Mouse (Mus musculus): ENCODE measurements around the gene Hmgb2.
A peak's percentile ranks its signal among the peaks of the same experiment; 100 is the strongest.
"Not testable (repeated sequence)": the region's sequence is repeated elsewhere in the genome, so short reads cannot be mapped to it uniquely, and the experiment has no call there.

The Hmgb2 gene

DNA sequence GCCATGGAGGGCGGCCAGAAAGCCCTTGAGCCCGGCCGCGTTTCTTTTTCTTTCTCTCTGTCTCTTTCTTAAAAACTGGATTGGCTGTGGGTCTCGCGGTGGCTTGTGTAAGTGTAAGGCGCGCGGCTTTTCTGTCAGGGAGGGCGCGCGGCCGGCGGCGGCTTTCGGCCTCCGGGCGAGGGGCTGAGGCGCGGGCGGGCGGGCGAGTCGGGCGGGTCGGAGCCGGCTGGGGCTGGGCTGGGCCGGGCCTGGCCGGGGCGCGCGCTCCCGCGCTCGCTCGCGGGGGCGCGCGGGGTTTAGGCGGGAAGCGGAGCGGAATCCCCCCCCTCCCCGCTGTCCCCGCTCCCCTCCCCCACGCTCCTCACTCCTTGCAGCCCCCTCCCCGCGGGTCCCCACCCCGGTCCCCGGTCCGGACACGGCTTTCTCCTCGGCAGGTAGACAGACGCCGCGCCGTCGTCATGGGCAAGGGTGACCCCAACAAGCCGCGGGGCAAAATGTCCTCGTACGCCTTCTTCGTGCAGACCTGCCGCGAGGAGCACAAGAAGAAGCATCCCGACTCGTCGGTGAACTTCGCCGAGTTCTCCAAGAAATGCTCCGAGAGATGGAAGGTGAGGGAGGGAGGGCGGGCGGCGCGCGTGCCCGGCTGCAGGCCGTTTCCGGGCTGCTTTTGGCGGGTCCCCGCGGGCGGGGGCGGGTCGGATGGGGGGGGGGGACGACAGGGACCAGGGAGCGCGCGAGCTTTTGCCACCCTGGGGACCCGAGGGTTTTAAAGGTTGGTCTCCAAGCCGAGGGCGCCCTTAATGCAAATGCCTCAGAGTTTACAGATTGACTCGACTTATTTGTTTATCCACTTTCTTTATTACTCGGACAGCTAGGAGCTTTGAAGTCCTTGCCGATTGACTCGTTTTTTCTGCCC lies 692 bp downstream of the Hmgb2 start:
- peak; percentile 22 for DNase-seq

DNA sequence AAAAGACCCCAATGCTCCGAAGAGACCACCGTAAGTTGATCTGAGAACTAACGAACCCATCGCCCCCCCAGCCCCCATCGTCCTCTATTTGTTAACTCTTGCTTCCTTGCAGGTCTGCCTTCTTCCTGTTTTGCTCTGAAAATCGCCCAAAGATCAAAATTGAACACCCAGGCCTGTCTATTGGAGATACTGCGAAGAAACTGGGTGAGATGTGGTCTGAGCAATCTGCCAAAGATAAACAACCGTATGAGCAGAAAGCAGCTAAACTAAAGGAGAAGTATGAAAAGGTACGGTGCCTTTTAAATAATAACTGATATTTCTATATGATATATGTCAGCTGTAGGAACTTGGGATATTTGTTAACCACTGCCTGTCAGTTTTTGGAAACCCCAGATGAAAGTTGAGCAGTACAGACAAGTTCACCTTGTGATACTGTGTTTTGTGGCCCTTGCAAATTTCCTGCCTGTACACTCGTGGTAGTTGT lies 1.5 kb downstream of the Hmgb2 start:
- not testable (repeated sequence) for DNase-seq

DNA sequence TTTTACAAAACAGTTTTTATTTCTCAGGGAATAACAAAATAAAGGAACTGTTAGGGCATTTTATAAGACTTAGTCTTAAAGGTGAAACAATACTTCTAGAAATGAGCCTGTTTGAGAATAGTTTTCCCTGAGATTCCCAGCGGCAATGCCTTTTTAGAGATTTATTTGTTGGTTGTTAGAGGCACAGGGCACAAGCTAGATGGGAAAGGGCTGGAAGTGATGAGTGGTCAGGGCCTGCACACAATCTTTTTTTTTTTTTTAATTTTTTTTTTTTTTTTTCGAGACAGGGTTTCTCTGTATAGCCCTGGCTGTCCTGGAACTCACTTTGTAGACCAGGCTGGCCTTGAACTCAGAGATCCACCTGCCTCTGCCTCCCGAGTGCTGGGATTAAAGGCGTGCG lies 5.0 kb downstream of the Hmgb2 start:
- DNase-seq, result not testable (repeated sequence)

DNA sequence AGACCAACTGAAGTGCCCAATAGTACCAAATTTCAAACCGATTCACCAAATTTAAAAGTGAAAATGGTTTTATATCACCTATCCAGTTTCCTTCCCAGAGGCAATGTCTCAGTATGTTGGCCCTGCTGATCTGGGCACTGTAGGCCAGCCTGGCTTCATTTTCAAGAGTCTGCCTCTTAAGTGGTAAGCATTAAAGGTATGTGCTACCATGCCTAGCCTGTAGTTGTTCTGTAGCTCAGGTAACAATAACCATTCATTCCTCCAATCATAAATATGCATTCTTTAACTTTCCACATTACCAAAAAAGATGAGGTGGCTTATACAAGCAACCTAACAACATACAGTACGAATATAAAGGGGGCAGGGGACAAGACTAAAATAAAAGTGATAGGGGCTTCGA lies 6.0 kb downstream of the Hmgb2 start:
- DNase-seq, result no peak

DNA sequence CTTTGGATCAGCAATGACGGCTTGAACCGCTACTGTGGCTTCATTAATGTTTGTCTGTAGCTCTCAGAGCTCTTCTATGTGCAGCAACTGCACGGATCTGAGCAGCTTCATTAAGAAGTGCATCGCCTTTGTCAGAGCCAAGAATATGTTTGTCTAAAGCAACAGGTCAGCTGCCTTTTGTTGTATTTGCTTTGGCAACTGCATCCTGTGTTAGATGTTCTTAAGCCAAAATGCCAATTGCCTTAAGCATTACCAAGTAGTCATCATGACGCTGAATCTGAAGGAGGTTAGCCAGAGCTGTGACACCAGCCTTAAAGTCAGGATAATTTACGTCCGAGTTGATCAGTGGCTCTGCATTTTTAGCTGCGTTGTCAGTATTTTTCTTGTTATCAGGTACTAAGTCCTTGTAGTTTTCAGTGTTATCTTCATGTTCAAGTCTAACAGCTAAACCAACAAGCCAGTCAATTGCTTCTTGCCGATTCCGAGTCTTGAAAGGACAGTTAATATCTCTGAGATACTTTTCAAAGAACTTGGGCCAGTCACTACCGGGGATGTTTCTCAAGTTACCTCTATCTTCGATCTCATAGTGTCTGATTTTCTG lies 8.6 kb downstream of the Hmgb2 start:
- no peak for DNase-seq

DNA sequence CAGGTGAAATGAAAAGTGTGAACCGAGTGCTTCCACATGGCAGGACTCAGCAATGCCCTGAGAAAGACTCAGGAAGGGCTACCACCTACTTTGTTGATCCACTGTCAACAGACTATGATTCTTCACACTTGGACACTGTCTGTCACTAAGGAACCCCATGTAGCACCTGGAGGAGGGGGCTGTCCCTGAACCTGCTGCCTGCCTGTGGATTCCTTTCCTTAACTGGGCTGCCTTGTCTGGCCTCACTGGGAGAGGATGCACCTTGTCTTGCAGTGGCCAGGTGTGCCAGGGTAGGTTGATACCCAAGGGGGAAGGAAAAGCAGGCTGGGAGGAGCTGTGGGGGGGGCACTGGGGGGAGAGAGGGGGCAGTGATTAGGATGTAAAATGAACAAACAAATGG lies 16.3 kb downstream of the Hmgb2 start:
- DNase-seq, result no peak

DNA sequence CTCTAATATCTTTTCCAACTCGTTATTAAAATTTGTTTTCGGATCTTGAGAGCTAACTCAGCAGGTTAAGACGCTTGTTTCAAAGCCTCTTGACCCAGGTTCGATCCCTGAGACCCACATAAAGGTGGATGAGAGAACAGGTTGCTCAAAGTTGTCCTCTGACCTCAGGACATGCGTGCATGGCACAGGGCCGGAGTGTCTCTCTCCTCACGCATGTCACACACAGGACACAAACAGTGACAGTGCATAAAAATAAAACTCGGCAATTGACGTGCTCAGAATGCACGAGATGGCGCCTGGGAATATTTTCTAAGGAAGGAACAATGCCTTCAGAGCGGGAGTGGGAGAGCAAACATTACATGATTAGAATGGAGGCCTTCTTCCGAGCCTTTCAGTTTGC lies 18.5 kb downstream of the Hmgb2 start:
- DNase-seq, result no peak

DNA sequence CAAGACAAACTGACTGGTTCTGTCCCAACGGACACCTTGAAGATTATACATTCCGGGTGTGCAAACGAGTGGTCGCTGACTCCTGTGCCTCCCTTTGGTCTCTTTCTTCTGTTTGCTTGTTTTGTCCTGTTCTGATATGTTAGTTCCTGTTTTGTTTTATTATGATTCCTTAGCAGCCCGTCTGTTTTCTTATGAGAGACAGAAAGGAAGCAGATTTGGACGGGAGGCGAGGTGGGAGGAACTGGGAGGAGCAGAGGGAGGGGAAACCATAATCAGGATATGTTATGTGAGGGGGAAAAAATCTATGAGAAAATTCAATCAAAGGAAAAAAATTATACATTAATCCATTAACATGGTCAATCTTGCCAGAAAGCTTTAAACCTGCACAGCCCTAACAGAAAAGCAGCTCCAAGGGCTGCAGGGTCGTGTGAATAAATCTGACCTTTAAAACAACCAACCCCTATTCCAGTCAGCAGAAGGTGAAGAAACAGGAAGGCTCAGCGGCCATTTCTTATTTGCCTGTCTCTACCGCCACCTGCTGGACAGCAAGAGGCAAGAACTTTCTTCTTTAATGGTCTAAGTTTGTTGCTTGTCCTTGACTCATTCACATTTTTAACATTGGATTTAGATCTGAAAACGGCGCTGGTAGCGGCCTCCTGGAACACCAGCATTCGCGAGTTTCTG lies 19.1 kb downstream of the Hmgb2 start:
- peak; percentile 86 for DNase-seq

DNA sequence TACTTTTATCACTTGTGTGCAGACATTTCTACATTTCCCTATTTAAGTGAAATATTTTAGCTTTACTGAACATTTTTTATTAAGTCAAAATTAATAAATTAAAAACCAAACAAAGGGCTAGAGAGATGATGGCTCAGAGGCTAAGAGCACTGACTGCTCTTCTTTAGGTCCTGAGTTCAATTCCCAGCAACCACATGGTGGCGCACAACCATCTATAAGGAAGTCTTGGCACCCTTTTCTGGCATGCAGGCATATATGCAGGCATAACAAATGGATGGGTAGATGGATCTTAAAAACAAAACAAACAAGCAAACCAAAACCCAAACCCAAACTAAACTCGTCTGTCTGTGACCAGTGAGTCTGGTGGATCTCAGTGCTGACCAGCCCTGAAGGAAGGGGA lies 20.5 kb downstream of the Hmgb2 start:
- no peak for DNase-seq

DNA sequence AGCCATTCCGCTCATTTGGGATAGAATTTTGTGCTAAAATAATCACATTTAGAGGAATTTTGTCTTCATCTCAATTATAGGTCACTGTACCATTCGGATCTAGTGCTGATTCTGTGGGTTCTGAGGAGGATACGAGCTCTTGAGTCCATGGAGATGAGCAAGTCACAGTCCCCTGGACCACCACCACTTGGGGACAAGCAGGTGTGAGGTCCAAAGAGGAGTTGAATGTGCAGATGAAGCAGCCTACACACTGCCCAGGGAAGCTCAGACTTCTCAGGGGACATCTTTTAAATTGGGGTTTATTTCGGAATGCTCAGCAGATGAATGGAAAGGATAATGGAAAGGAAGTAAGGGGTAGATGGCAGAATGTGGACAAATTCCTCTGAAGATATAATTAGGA lies 21.4 kb downstream of the Hmgb2 start:
- no peak for DNase-seq

DNA sequence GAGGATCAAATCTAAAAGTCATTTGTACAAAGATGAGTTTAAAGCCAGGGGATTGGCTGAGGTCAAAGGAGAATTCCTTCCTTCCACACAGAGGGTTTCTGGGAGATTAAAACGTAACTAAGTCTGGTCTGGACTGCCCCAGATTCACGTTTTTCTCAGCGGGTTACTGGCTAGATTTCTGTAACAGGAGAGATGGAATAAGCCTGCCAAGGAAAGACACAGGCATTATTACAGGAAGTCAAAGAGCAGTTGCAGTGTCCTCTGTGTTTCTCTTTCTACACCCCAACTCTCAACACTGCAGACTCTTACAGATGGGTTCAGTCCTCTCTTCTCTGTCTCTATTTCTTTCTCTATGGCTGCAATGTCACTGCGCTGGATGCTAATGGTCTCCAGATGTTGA lies 22.8 kb downstream of the Hmgb2 start:
- no peak for DNase-seq

DNA sequence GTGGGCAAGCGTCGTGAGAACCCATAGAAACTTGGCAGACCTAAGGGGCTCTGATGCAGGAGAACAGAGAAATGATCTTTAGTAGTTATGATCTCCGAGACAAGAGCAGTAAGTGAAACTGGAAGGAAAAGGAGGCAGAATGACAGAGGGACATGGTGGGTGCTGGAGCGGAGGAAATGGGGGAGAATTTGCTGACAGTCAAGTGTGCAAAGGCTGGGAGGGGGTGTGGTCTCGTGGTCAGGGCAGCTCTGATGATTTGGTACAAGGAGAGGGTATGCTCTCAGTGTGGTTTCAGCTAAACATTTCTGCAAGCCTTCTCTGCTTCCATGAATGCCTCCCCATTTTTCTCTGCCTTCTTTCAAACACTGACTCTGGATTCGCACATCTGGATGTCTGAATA lies 24.5 kb downstream of the Hmgb2 start:
- no peak for DNase-seq

DNA sequence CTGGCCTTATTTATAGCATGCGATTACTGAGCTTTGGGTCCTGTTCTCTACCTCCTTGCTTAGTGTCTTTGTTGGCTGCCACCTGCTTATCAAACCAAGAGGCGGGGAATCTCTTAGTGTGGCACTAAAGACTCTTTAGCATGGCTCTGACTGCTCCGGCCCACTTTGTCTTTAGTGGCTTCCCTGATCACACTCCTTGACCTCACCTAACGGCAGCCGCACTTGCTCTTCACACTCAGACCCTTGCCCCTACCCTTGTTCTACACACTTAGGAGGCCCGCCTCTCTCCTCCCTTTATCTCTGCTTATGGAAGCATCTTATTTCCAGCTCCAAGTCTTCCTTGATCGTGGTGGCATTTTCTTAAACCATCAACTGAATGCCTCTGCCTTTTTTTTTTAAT lies 26.9 kb downstream of the Hmgb2 start:
- DNase-seq, result no peak

DNA sequence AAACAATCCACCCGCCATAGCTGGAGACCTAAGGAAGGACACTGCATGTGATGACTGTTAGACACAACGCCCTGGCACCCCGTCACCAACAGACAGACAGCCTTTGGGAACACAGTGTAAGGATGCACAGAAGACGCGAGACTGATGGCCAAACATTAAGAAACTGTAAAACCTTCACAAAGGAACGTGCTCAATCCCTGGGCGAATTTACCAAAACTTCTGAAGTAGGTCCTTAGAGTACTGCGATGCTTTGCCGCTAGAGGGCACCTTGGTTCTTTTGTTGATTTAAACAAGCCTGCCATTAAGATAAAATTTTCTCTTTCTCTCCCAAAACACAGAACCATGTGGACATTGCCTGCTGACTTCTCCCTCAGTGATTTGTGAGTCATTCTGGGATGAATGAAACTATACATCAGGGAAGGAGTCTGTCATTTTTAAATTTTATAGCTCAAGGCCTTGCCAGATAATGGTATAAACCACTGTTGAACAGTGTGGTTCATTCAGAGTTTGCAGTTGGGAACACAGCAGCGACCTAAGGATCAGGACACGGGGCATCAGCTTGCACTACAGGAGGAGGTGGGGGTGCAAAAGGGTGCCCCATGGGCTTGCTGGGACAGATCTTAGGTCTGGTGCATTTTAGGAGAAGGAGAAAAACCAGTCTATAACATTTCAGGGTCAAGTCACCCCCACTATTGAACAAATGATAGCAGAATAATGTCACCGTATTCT lies 28.6 kb downstream of the Hmgb2 start:
- DNase-seq, result peak; percentile 67

DNA sequence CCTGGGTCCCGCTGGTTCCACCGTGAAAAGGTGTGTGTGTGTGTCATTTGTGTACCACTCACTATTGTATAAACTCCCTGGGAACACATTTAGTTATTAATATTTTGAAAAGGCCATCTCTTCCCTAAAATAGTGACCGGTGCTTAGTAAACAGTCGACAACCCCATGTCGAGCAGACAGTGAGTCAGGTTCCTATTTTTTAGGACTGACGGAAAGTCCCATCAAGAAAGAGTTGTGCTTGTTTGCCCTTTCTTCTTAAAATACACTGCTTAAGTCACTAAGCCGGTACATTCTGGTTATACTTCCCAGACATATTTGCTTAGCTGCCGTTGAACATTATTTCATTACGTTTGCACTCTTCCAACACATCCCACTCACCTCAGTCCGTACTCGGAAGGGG lies 29.2 kb downstream of the Hmgb2 start:
- no peak for DNase-seq

DNA sequence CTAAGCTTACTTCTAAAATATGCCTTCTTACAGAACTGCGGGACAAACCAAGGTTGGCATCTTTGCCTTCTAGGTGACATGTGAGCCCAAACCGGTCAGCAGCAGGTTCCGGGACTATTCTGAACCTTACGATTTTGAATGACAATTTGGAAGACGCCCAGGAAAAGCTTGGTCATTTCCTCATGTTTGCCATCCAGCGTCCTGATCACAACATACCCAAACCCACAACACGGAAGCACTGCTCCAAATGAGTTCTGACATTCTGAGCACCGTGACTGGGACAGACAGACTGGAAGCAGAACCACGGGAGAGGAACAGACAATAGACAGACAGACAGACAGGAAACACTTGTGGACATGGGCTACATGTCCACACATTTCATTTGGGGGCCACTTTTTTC lies 29.7 kb downstream of the Hmgb2 start:
- no peak for DNase-seq

DNA sequence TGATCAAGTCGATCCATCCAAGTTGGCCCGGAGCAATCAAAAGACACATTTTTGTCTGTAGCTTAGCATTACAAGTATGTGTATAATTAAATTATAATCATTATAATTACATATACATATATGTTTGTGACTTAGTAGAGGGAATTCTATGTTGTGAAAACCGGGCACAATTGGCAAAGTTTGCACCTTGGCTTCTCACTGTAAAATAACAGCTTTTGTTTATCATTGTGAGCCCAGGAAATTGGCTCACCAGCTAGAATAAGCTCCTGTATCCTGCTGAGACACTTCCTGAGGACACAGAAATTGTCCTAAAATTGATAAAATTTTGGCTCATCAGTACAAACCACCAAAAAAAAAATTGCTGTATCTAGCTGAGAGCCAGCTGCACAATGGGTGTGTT lies 34.7 kb downstream of the Hmgb2 start:
- DNase-seq, result no peak

DNA sequence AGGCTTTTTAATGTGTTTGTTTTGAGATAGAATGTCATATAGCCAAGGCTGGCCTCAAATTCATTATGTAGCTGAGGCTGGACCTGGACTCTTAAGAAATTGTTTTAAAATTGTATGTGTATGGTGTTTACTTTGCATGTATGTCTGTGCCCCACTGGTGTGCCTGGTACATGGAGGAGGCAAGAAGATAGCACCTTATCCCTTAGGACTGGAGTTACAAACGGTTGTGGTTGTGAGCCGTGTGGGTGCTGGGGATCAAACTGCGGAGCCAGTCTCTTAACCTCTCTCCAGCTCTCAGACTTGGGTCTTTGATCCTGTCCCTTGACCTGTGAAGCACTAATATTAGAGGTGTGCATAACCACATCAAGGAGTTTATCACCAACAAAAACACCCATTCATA lies 35.1 kb downstream of the Hmgb2 start:
- DNase-seq, result no peak

DNA sequence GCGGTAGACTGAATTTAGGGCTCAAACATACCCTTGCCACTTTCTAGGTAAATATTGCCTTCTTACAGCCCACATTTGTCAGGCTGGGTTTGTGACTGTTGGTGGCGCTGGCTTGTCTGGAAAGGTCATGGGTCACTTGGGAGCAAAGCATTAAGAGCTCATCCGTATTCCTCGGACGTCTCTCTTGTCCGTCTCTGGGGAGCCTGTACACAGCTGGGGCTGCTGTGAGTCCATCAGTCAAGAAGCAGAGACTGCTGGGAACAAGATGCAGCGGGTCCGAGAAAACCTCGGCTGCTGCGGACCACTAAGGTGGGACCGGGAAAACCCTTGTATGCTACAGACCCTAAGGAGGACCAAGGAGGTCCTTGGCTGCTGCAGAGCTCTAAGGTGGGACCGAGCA lies 35.9 kb downstream of the Hmgb2 start:
- no peak for DNase-seq

DNA sequence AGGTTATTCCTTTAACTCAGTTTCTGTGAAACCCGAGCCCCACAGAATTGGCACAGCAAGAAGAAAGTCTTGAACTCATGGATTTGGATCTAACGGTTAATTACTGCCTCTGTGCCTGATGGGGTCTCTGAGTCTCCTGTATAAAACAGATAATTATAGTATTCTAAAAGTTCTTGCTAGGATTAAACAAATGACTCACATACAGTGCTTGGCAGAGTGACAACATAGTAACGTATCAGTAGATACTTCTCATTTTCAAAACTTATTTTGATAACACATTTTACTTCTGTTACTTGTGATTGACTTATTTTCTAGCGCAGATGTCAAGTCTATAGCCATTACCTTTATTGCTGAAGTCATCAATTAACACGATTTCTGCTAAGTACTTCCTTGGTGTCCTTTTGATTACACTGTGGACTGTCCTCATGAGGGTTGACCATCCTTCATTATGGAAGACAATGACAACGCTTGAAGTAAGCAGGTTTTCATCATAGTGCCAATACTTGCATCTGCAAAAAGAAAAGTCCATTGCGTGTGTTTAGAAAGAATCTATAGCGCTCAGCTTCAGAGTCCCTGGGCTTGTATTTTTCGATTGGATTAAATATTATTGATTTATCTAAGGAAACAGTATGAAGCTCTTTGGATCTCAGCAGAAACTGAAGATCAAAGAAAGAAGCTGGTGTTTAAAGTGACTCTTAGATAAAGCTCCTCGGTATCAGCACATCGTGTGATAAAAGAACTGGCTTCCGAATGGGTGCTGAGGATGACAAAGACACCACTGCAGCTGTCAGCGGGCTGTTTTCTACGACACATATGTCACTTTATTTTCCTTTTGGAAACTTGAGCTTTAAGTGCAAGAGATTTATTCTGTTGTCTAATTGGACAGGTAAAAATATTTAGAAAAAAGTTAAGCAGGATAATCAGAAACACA lies 40.7 kb downstream of the Hmgb2 start:
- DNase-seq, result no peak

DNA sequence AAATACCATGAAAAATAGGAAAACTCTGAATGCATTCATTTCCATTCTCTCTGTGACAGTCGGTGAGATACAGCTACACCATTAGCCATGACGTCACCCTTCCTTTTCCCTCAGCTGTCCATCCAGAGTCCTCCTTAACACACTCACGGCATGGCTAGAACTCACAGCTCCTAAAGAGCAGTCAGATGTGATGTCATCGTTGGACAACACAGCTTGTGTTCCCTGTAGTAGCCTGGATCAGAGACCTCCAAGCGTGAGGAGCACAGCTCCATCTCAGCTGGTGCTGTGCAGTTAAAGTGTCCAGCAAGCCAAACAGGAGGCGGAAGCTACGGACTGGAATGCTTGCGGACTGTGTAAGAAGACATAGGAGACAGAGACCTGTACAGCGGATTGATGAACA lies 49.2 kb downstream of the Hmgb2 start:
- no peak for DNase-seq

DNA sequence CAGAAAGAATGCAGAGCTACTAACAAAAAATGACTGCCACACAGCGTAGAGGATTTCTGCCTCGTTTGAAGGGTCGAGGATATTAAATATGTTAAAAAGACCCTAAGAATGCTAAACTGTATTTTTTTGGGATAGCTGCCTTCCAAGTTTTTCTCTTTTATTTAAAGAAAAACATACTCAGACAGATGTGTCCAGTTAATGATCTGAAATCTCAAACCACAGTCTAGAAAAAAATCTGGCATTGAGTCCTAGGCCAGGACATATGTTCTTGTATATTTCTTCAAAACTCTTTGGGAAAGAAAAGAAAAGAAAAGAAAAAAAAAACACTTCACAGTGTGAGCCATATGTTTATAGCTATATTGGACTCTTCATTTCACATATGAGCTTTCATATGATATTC lies 51.0 kb downstream of the Hmgb2 start:
- DNase-seq, result no peak

Data from kidney, adult 9 months (tissue).